In the genomic region with DNA sequence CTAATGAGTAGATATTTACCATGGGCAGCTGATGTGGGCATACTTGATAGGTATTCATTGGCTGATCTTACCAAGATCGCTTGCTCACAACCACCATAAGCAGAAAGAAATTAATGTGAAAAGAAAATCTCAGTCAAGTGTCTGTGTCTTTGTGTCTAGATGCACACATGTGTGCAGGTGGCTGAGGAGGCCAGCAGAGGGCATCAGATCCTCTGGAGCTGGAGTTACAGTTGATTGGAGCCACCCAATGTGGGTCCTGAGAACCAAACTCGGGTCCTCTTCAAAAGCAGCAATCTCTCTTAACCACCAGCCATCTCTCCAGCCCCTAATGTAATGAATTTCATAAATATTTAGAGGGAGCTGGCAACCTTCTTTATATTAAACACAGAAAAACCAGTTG, we compare ENCODE assay signal across 20 mouse cellular contexts.
DNase-seq lines count a peak whose midpoint lies in the region; ATAC-seq and TF ChIP-seq lines count a peak whose summit lies in the region.
"Had no signal": no experiment of that assay in that cellular context is flagged by ENCODE, and none has a peak within 500 bp of the region (broad histone marks: within the 10 kb centered on the region; RNA-seq: fewer than 3 reads in every experiment).

No protein-coding gene starts in this region.

- peaks cover 11% of the 10 kb centered on the region; the same call in 1 of the 2 replicates for H3K36me3 ChIP-seq in intestine, postnatal 0 days (ENCODE audit: control insufficient read depth, insufficient read depth)
- peaks cover 3% of the 10 kb centered on the region; the same call in 1 of the 2 replicates for H3K36me3 ChIP-seq in intestine, embryonic 16.5 days (ENCODE audit: control insufficient read depth, insufficient read depth, low read length)
- H3K36me3 ChIP-seq in lung, postnatal 0 days (ENCODE audit: insufficient read depth, low read length): no peaks in the 10 kb centered on the region
- H3K36me3 ChIP-seq in ES-E14 (ENCODE audit: control insufficient read depth, insufficient read depth, low read length, poor library complexity, severe bottlenecking): no peaks in the 10 kb centered on the region
- no peaks in the 10 kb centered on the region for H3K36me3 ChIP-seq in stomach, postnatal 0 days (ENCODE audit: control insufficient read depth, insufficient read depth, low read length)
- H3K36me3 ChIP-seq: liver, embryonic 15.5 days; midbrain, embryonic 12.5 days had no signal

- no peak for ATAC-seq in intestine, postnatal 0 days
- no peak for ATAC-seq in intestine, embryonic 16.5 days
- ATAC-seq in lung, postnatal 0 days: no peak
- ATAC-seq in stomach, postnatal 0 days (ENCODE audit: low FRiP score, low TSS enrichment): no peak
- ATAC-seq: activated CD4-positive, CD25-positive, alpha-beta regulatory T cell, adult 4 months had no signal

- no peaks in the 10 kb centered on the region for H3K27me3 ChIP-seq in intestine, postnatal 0 days (replicated peaks; ENCODE audit: control insufficient read depth, insufficient read depth, low read length)
- H3K27me3 ChIP-seq in intestine, embryonic 16.5 days (replicated peaks; ENCODE audit: control insufficient read depth, insufficient read depth, low read length): no peaks in the 10 kb centered on the region
- H3K27me3 ChIP-seq in lung, postnatal 0 days (replicated peaks; ENCODE audit: insufficient read depth, low read length): no peaks in the 10 kb centered on the region
- no peaks in the 10 kb centered on the region for H3K27me3 ChIP-seq in stomach, postnatal 0 days (ENCODE audit: control insufficient read depth, insufficient read depth, low read length)
- H3K27me3 ChIP-seq: heart, embryonic 12.5 days; liver, embryonic 15.5 days; midbrain, embryonic 12.5 days had no signal

- H3K9me3 ChIP-seq in intestine, postnatal 0 days (ENCODE audit: control insufficient read depth): no peaks in the 10 kb centered on the region
- no peaks in the 10 kb centered on the region for H3K9me3 ChIP-seq in intestine, embryonic 16.5 days (ENCODE audit: control insufficient read depth, low read length)
- H3K9me3 ChIP-seq in lung, postnatal 0 days (ENCODE audit: low read length): no peaks in the 10 kb centered on the region
- H3K9me3 ChIP-seq in ES-E14 (ENCODE audit: control insufficient read depth, insufficient read depth, low read depth, low read length): no peaks in the 10 kb centered on the region
- H3K9me3 ChIP-seq in stomach, postnatal 0 days (ENCODE audit: control insufficient read depth, low read length): no peaks in the 10 kb centered on the region
- H3K9me3 ChIP-seq: forebrain, embryonic 10.5 days; heart, embryonic 12.5 days; liver, embryonic 15.5 days; midbrain, embryonic 12.5 days had no signal

- no peak overlapping the region for H3K4me2 ChIP-seq in intestine, postnatal 0 days (replicated peaks; ENCODE audit: low read depth)
- no peak overlapping the region for H3K4me2 ChIP-seq in intestine, embryonic 16.5 days (ENCODE audit: low read depth, low read length)
- no peak overlapping the region for H3K4me2 ChIP-seq in lung, postnatal 0 days (replicated peaks; ENCODE audit: low read depth, low read length)
- no peak overlapping the region for H3K4me2 ChIP-seq in stomach, postnatal 0 days (replicated peaks; ENCODE audit: low read depth)
- H3K4me2 ChIP-seq: heart, embryonic 12.5 days; liver, embryonic 15.5 days; midbrain, embryonic 12.5 days had no signal

- H3K4me1 ChIP-seq in intestine, postnatal 0 days (replicated peaks; ENCODE audit: control insufficient read depth, insufficient read depth, low read length): no peaks in the 10 kb centered on the region
- peaks cover 13% of the 10 kb centered on the region for H3K4me1 ChIP-seq in intestine, embryonic 16.5 days (ENCODE audit: control insufficient read depth, insufficient read depth, low read length)
- peaks cover 6% of the 10 kb centered on the region; the same call in 1 of the 2 replicates for H3K4me1 ChIP-seq in lung, postnatal 0 days (ENCODE audit: insufficient read depth, low read depth, low read length)
- peaks cover 0 to 4% of the 10 kb centered on the region in 2 experiments; a peak in 1 of 4 replicates for H3K4me1 ChIP-seq in ES-E14 (ENCODE audit: control insufficient read depth in 2 of 2, insufficient read depth in 2 of 2, low read length in 2 of 2, poor library complexity in 1 of 2)
- no peaks in the 10 kb centered on the region for H3K4me1 ChIP-seq in stomach, postnatal 0 days (replicated peaks; ENCODE audit: control insufficient read depth, insufficient read depth)
- H3K4me1 ChIP-seq: liver, embryonic 15.5 days had no signal

- in situ Hi-C loops in ES-E14 (cut with MboI; ENCODE audit: low sequenced_read_pairs in 2 of 2, unreplicated experiment in 2 of 2): no loop called here

- H3K27ac ChIP-seq in intestine, postnatal 0 days (ENCODE audit: low read depth, low read length): no peak overlapping the region
- no peak overlapping the region for H3K27ac ChIP-seq in intestine, embryonic 16.5 days (ENCODE audit: low read length)
- no peak overlapping the region for H3K27ac ChIP-seq in lung, postnatal 0 days (ENCODE audit: low read length)
- no peak overlapping the region for H3K27ac ChIP-seq in ES-E14 (ENCODE audit: insufficient read depth, low read depth, low read length, poor library complexity, severe bottlenecking)
- no peak overlapping the region for H3K27ac ChIP-seq in stomach, postnatal 0 days (replicated peaks)
- H3K27ac ChIP-seq: forebrain, embryonic 10.5 days; liver, embryonic 15.5 days; midbrain, embryonic 12.5 days had no signal

- DNase-seq in lung, postnatal 0 days (ENCODE audit: low spot score): no peak
- DNase-seq in lung, postnatal 10 days: no peak
- DNase-seq in ES-E14 (ENCODE audit: low read depth, low spot score): peak; percentile 17
- no peak for DNase-seq in stomach, postnatal 0 days (ENCODE audit: low spot score)
- no peak for DNase-seq in adrenal gland, adult (ENCODE audit: inconsistent age in 2 of 2, low spot score in 1 of 2)
- DNase-seq: adrenal gland, postnatal 36 days; cerebellum, adult 9-11 months; gastrocnemius, postnatal 25 days; heart, postnatal 4 days; kidney, adult 9 months; left cerebral cortex, postnatal 4 days; lung, postnatal 36 days; right cerebral cortex, adult 18-20 months had no signal

- peak; percentile 51 for TF ChIP-seq CTCF in intestine, postnatal 0 days (IDR thresholded peaks at IDR 0.05; ENCODE audit: low read depth)
- peak; percentile 38 for TF ChIP-seq CTCF in lung, postnatal 0 days (IDR thresholded peaks at IDR 0.05)
- TF ChIP-seq CTCF in stomach, postnatal 0 days (IDR thresholded peaks at IDR 0.05; ENCODE audit: low read depth): peak; percentile 44; the same call in 1 of the 2 replicates

- TF ChIP-seq EP300 in lung, postnatal 0 days (IDR thresholded peaks at IDR 0.05): no peak
- TF ChIP-seq EP300 in stomach, postnatal 0 days (optimal IDR thresholded peaks at IDR 0.05): no peak

- 91% methylated on average over 2 of the region's 2 CpGs for WGBS in intestine, postnatal 0 days
- WGBS in intestine, embryonic 16.5 days: 89% methylated on average over 2 of the region's 2 CpGs
- 86% methylated on average over 2 of the region's 2 CpGs for WGBS in lung, postnatal 0 days
- 81% methylated on average over 2 of the region's 2 CpGs for WGBS in stomach, postnatal 0 days

- H3K4me3 ChIP-seq in intestine, postnatal 0 days (ENCODE audit: low read depth, low read length): no peak overlapping the region
- H3K4me3 ChIP-seq in intestine, embryonic 16.5 days (ENCODE audit: low read length): no peak overlapping the region
- no peak overlapping the region for H3K4me3 ChIP-seq in lung, postnatal 0 days (ENCODE audit: low read depth, low read length)
- H3K4me3 ChIP-seq in ES-E14 (ENCODE audit: insufficient read depth in 1 of 2, low read depth in 1 of 2, low read length in 2 of 2, poor library complexity in 1 of 2, severe bottlenecking in 1 of 2): no peak overlapping the region
- no peak overlapping the region for H3K4me3 ChIP-seq in stomach, postnatal 0 days (ENCODE audit: low read depth, low read length)
- H3K4me3 ChIP-seq: forebrain, embryonic 10.5 days; heart, embryonic 12.5 days; liver, embryonic 15.5 days; midbrain, embryonic 12.5 days had no signal

- no peak overlapping the region for H3K9ac ChIP-seq in intestine, postnatal 0 days (ENCODE audit: low read depth, low read length)
- H3K9ac ChIP-seq in intestine, embryonic 16.5 days (ENCODE audit: low read depth, low read length): no peak overlapping the region
- H3K9ac ChIP-seq in lung, postnatal 0 days (replicated peaks; ENCODE audit: low read depth): no peak overlapping the region
- no peak overlapping the region for H3K9ac ChIP-seq in ES-E14 (ENCODE audit: insufficient read depth, low read depth, low read length, poor library complexity, severe bottlenecking)
- H3K9ac ChIP-seq in stomach, postnatal 0 days (ENCODE audit: low read length): no peak overlapping the region
- H3K9ac ChIP-seq: heart, embryonic 12.5 days; liver, embryonic 15.5 days; midbrain, embryonic 12.5 days had no signal

TF ChIP-seq in ES-E14, 5 proteins besides CTCF, POLR2A, EP300 and RAD21:
- TF ChIP-seq HCFC1 (IDR thresholded peaks at IDR 0.05; ENCODE audit: borderline replicate concordance, insufficient read depth, low read length): no peak
- TF ChIP-seq ZC3H11A (IDR thresholded peaks at IDR 0.05; ENCODE audit: borderline replicate concordance, low read depth, low read length): 0 out of 2 replicates have a peak, but pooled peaks have one; percentile 4
- no peak for TF ChIP-seq ZNF384 (IDR thresholded peaks at IDR 0.05; ENCODE audit: low read depth, low read length)
- no peak for TF ChIP-seq CHD2 (IDR thresholded peaks at IDR 0.05; ENCODE audit: low read depth, low read length)
- no peak for TF ChIP-seq MAFK (IDR thresholded peaks at IDR 0.05; ENCODE audit: insufficient read depth, low read depth, low read length)
